Mouse (Mus musculus) liver, postnatal 0 days (tissue): ENCODE data around the gene Rpain.

Experiments used
- CTCF ChIP-seq: sonication (generic); IDR thresholded peaks from 2 replicates; pipeline ENCODE4 v1.5.1; 2016; ENCODE audit warnings: antibody characterized with exemption, low read depth
- EP300 ChIP-seq: IDR thresholded peaks from 2 replicates; pipeline ENCODE4 v1.6.1; 2016; ENCODE audit warnings: antibody characterized with exemption, low read depth, mild to moderate bottlenecking

DNA sequence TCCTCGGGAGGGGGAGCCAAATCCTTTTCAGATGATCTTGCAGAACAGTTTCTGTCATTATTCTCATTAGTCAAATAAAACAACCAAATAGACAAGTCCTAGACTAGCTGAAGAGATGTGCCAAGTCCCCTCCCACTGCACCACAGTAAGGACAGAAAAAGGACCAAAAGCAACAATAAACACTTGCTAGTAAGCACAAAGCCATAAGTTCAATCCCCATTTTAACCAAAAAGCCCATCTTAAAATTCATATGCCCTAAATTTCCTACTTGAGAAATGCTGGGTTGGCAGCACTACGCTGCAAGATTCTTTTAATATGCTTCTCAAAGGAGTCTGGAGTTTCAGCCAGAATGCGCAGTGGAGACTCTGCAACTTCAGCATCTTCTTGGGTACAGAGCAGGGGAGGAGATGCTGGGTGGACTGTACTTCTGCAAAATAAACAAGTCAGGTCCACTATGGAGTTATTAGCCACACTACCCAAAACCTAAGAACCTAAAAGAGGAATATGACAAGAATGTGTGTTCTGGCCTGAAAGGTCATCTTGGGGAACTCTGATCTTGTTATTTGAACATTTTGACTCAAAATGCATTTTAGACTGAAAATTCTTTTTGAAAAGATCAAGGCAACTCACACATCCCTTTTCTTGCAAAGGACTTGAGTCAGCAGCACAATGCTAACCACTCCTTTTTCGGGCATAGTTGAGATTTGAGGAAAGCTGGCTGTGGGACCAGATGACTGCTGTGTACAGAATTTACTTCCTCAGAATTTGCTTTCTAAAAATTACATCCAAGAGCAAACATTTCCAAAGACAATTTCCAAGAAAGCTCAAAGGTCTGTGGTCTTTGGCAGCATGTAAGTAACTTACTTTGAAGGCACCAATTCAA, 24.8 kb upstream of the Rpain start:
- TF ChIP-seq CTCF (no peak), EP300 (no peak)
